Mouse (Mus musculus): ENCODE results near the gene Numb.

Gene Numb

GRCm38 (mm10) chr12:83852512-83853213 is 69.1 kb downstream of the Numb start:
- peak; percentile 63 for DNase-seq (ENCODE audit: inconsistent ontology term)

- DNase-seq (ENCODE audit: inconsistent ontology term) = no peak
Measured at GRCm38 (mm10) chr12:83850334-83850733, 71.4 kb downstream of the Numb start.

GRCm38 (mm10) chr12:83848595-83849231 is 73.0 kb downstream of the Numb start:
- no peak for DNase-seq (ENCODE audit: inconsistent ontology term)

GRCm38 (mm10) chr12:83847877-83848276 is 73.9 kb downstream of the Numb start:
- DNase-seq (ENCODE audit: inconsistent ontology term) = no peak

- peak; percentile 5 for DNase-seq (ENCODE audit: inconsistent ontology term)
Measured at GRCm38 (mm10) chr12:83842678-83843440, 78.9 kb downstream of the Numb start.

- no peak for DNase-seq (ENCODE audit: inconsistent ontology term)
Measured at GRCm38 (mm10) chr12:83841409-83842190, 80.1 kb downstream of the Numb start.

- no peak for DNase-seq (ENCODE audit: inconsistent ontology term)
Measured at GRCm38 (mm10) chr12:83833979-83834378, 87.8 kb downstream of the Numb start.

GRCm38 (mm10) chr12:83830424-83830823 is 91.3 kb downstream of the Numb start:
- DNase-seq (ENCODE audit: inconsistent ontology term) = no peak

GRCm38 (mm10) chr12:83816616-83817015 is 105.1 kb downstream of the Numb start:
- DNase-seq (ENCODE audit: inconsistent ontology term) = no peak

- DNase-seq (ENCODE audit: inconsistent ontology term) = no peak
Measured at GRCm38 (mm10) chr12:83811901-83812300, 109.8 kb downstream of the Numb start.

- DNase-seq (ENCODE audit: inconsistent ontology term) = no peak
Measured at GRCm38 (mm10) chr12:83803641-83804040, 118.1 kb downstream of the Numb start.

GRCm38 (mm10) chr12:83800943-83801342 is 120.8 kb downstream of the Numb start:
- DNase-seq (ENCODE audit: inconsistent ontology term) = peak; percentile 40

- no peak for DNase-seq (ENCODE audit: inconsistent ontology term)
Measured at GRCm38 (mm10) chr12:83798313-83798712, 123.4 kb downstream of the Numb start.

GRCm38 (mm10) chr12:83795586-83795985 is 126.1 kb downstream of the Numb start:
- no peak for DNase-seq (ENCODE audit: inconsistent ontology term)

GRCm38 (mm10) chr12:83795051-83795450 is 126.7 kb downstream of the Numb start:
- DNase-seq (ENCODE audit: inconsistent ontology term) = no peak

- peak; percentile 45 for DNase-seq (ENCODE audit: inconsistent ontology term)
Measured at GRCm38 (mm10) chr12:83792706-83793410, 128.9 kb downstream of the Numb start.

- DNase-seq (ENCODE audit: inconsistent ontology term) = no peak
Measured at GRCm38 (mm10) chr12:83791737-83792136, 130.0 kb downstream of the Numb start.

- DNase-seq (ENCODE audit: inconsistent ontology term) = no peak
Measured at GRCm38 (mm10) chr12:83790749-83791148, 131.0 kb downstream of the Numb start.

GRCm38 (mm10) chr12:83789781-83790140 is 132.0 kb downstream of the Numb start:
- DNase-seq (ENCODE audit: inconsistent ontology term) = no peak

- no peak for DNase-seq (ENCODE audit: inconsistent ontology term)
Measured at GRCm38 (mm10) chr12:83789051-83789780, 132.5 kb downstream of the Numb start.

GRCm38 (mm10) chr12:83785305-83785704 is 136.4 kb downstream of the Numb start:
- DNase-seq (ENCODE audit: inconsistent ontology term) = no peak
